Mouse (Mus musculus) forebrain, embryonic 11.5 days (tissue): ENCODE measurements around the gene Ddx60. TPM values are rescaled to one million over a fixed set of nuclear protein-coding genes. Genes with fewer than 3 reads are reported as not detected.

ENCODE experiments used
- ATAC-seq: fragments of 200-750 bp; cut with Nextera tagmentation; replicated peaks from 2 replicates; pipeline ENCODE4 v1.8.0; 2017; ENCODE audit warnings: moderate TSS enrichment; ENCODE audit not compliant: low FRiP score
- DNase-seq: peaks from one replicate; pipeline ENCODE4 v3.0.0-alpha.2; 2017; ENCODE audit warnings: low spot score
- H3K27ac ChIP-seq: fragments of 300-500 bp; sonication (generic); 2 replicates; pipeline ENCODE4 v1.5.1; 2014; ENCODE audit warnings: low read depth, low read length
- H3K27me3 ChIP-seq: fragments of 300-500 bp; sonication (generic); 2 replicates; pipeline ENCODE4 v1.6.1; 2014; ENCODE audit warnings: mild to moderate bottlenecking, low read length, mixed read lengths; ENCODE audit not compliant: control insufficient read depth, insufficient read depth
- H3K36me3 ChIP-seq: fragments of 300-500 bp; sonication (generic); 2 replicates; pipeline ENCODE4 v1.6.1; 2014; ENCODE audit warnings: mild to moderate bottlenecking, low read length, moderate library complexity, mixed read lengths; ENCODE audit not compliant: control insufficient read depth, insufficient read depth
- H3K4me1 ChIP-seq: fragments of 300-500 bp; sonication (generic); replicated peaks from 2 replicates; pipeline ENCODE4 v1.6.1; 2014; ENCODE audit warnings: low read length, mixed read lengths; ENCODE audit not compliant: control insufficient read depth, insufficient read depth
- H3K4me2 ChIP-seq: fragments of 300-500 bp; sonication (generic); 2 replicates; pipeline ENCODE4 v1.6.1; 2014; ENCODE audit warnings: low read depth, mild to moderate bottlenecking, low read length, moderate library complexity, mixed read lengths; ENCODE audit not compliant: severe bottlenecking
- H3K4me3 ChIP-seq: fragments of 300-500 bp; sonication (generic); 2 replicates; pipeline ENCODE4 v1.5.1; 2014; ENCODE audit warnings: low read depth, low read length
- H3K9ac ChIP-seq: fragments of 300-500 bp; sonication (generic); 2 replicates; pipeline ENCODE4 v1.6.1; 2014; ENCODE audit warnings: low read length
- H3K9me3 ChIP-seq: fragments of 300-500 bp; sonication (generic); 2 replicates; pipeline ENCODE4 v1.6.1; 2016; ENCODE audit warnings: low read length, mixed read lengths; ENCODE audit not compliant: control insufficient read depth
- WGBS: fragments of 180-500 bp; shearing (Covaris S2); extraction: QIAGEN DNeasy Blood & Tissue Kit; methylation state at CpG from one replicate; pipeline ENCODE4 v1.1.7; 2014; 5-methylcytosine and 5-hydroxymethylcytosine counted together
- polyA plus RNA-seq: library from polyadenylated mRNA; unstranded; fragments of >200 nt; fragmentation: Nextera tagmentation; extraction: Ambion mirVana; gene quantifications from 2 replicates; pipeline ENCODE4 v1.2.1, GENCODE M21; 2014

Ddx60 gene
- polyA plus RNA-seq, 1 experiment from 2014 or later, result 0.12 TPM

DNA sequence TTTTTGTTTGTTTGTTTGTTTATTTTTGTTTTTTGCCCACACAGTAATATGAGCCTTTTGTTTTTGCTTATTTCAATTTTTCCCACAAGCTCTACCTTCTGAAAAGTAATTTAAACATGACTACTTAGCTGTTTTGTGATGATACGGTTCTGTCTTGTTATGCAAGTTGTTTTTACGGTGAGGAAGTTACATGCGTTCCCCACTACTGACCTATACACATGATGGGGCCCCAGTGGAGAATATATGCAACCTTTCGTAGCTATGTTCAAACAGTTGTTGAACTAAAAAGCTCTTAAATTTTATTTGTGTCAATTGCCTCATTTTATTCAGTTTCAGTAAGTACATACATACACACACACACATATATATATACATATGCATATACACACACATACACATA is 86.7 kb downstream of the Ddx60 start:
- Histone ChIP-seq H3K4me3 (no peak overlapping the region), H3K9me3 (no peaks in the 10 kb centered on the region), H3K4me1 (no peaks in the 10 kb centered on the region), H3K27me3 (no peaks in the 10 kb centered on the region), H3K9ac (no peak overlapping the region), H3K4me2 (no peak overlapping the region), H3K27ac (no peak overlapping the region), H3K36me3 (no peaks in the 10 kb centered on the region)
- DNase-seq (no peak), ATAC-seq (no peak)
- WGBS, result 93% methylated on average over 4 of the region's 4 CpGs

DNA sequence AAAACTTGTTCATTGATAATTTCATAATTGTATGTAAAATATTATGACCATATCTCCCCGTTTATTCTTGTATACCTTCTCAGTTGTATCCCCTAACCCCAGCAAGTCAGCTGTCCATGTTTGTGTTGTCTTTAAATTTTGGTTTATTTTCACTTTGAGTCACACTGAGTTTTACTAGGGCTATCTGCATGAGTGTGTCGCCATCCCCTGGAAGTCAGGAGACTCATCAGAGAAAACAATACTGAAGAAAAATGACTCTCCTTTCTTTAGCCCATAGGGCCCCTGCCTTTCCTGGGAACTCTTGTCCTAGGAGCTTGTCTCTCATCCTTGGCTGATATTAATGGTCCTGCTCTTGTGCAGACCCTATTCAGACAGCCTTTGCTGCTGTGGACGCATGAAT is 106.5 kb downstream of the Ddx60 start:
- no peak for DNase-seq
- WGBS, result 80% methylated on average over 3 of the region's 3 CpGs
- no peaks in the 10 kb centered on the region for H3K27me3 ChIP-seq
- no peak overlapping the region for H3K9ac ChIP-seq
- no peaks in the 10 kb centered on the region for H3K36me3 ChIP-seq
- no peak for ATAC-seq
- no peak overlapping the region for H3K4me3 ChIP-seq
- no peak overlapping the region for H3K27ac ChIP-seq
- no peak overlapping the region for H3K4me2 ChIP-seq
- no peaks in the 10 kb centered on the region for H3K9me3 ChIP-seq
- no peaks in the 10 kb centered on the region for H3K4me1 ChIP-seq

DNA sequence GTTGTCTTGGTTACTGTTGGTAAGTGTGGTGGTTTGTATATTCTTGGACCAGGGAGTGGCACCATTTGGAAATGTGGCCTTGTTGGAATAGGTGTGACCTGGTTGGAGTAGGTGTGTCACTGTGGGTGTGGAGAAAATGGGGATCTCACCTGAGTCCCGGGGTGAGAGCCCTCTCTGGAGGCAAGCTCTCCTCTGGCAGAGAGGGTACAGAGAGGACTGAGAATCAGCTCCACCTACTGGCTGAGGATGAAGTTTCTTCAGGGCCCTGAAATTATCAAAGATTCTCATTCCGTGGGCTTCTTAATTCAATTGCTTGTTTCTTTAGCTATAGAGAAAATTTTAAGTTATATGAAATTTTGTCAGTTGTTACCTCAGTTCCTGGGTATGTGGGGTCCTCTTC is 118.9 kb downstream of the Ddx60 start:
- ATAC-seq (no peak), DNase-seq (no peak)
- Histone ChIP-seq H3K36me3 (no peaks in the 10 kb centered on the region), H3K27ac (no peak overlapping the region), H3K9ac (no peak overlapping the region), H3K9me3 (no peaks in the 10 kb centered on the region), H3K4me1 (no peaks in the 10 kb centered on the region), H3K27me3 (no peaks in the 10 kb centered on the region), H3K4me3 (no peak overlapping the region), H3K4me2 (no peak overlapping the region)
- WGBS, result 31% methylated on average over 2 of the region's 2 CpGs

DNA sequence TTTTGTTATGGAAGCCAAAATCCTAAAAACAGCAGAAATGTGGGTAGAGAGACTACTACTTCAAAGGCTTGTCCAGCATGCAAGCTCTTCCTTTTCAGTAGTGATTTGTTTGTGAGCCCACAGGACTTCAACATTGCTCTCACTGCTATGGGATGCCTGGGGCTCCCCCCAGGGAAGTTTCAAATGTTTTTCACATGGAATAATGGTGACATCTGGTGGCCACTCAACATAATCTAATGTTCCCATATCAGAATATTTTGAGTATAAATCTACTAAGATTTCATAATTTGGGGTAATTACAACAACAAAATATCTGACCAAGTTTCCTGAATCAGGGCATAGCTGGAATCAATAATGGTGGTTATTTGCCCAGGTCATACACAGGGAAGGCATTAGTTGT is 132.5 kb downstream of the Ddx60 start:
- Histone ChIP-seq H3K9ac (no peak overlapping the region), H3K4me1 (no peaks in the 10 kb centered on the region), H3K27ac (no peak overlapping the region), H3K36me3 (no peaks in the 10 kb centered on the region), H3K9me3 (no peaks in the 10 kb centered on the region), H3K4me2 (no peak overlapping the region), H3K4me3 (no peak overlapping the region), H3K27me3 (no peaks in the 10 kb centered on the region)
- DNase-seq (no peak), ATAC-seq (no peak)

- H3K27me3 ChIP-seq, result no peaks in the 10 kb centered on the region
- H3K4me2 ChIP-seq, result no peak overlapping the region
- ATAC-seq (no peak), DNase-seq (no peak)
- H3K4me3 ChIP-seq, result no peak overlapping the region
- H3K9ac ChIP-seq, result no peak overlapping the region
- no peaks in the 10 kb centered on the region for H3K9me3 ChIP-seq
- no peaks in the 10 kb centered on the region for H3K4me1 ChIP-seq
- H3K36me3 ChIP-seq, result no peaks in the 10 kb centered on the region
- H3K27ac ChIP-seq, result no peak overlapping the region
Observed at GRCm38 (mm10) chr8:62068305-62068704, 140.4 kb downstream of the Ddx60 start.

DNA sequence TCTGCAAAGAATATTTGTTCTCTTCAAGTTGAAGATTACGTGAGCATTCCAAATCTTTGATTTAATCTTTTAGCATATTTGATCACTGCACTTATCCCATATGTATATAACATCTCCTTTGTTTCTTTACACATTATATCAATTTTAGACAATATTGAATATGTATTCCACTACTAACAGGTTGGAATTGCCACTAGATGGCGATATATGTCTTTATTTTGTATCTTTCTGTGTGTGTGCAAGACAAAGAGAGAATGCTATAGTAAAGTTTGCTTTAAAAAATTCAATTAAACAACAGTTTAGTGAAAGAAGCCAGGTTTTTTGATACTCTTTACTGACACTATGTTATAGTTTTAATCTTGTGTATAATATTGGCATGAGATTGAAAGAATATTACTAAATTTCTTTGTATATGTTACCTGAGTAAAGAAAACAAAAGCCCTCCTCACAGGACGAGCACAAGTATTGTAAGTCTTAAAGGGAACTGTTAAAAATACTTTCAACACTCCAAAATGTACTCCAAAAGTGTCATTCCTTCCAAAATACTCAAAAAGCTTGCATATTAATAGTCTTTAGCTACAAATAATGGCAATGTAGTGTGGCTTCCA is 152.4 kb downstream of the Ddx60 start:
- H3K36me3 ChIP-seq, result no peaks in the 10 kb centered on the region
- no peak overlapping the region for H3K27ac ChIP-seq
- DNase-seq (no peak), ATAC-seq (peak; percentile 76)
- no peaks in the 10 kb centered on the region for H3K4me1 ChIP-seq
- no peak overlapping the region for H3K4me2 ChIP-seq
- no peak overlapping the region for H3K9ac ChIP-seq
- no peaks in the 10 kb centered on the region for H3K27me3 ChIP-seq
- H3K4me3 ChIP-seq, result no peak overlapping the region
- WGBS, result 48% methylated on average over 3 of the region's 3 CpGs
- H3K9me3 ChIP-seq, result no peaks in the 10 kb centered on the region

GRCm38 (mm10) chr8:62081804-62082203 is 153.9 kb downstream of the Ddx60 start:
- Histone ChIP-seq H3K4me3 (no peak overlapping the region), H3K4me2 (no peak overlapping the region), H3K36me3 (no peaks in the 10 kb centered on the region), H3K27ac (no peak overlapping the region), H3K9ac (no peak overlapping the region), H3K4me1 (no peaks in the 10 kb centered on the region), H3K27me3 (no peaks in the 10 kb centered on the region), H3K9me3 (no peaks in the 10 kb centered on the region)
- no peak for DNase-seq
- no peak for ATAC-seq
- WGBS, result 81% methylated on average over 2 of the region's 2 CpGs

Other genes starting within 250 kb of the Ddx60 start
- gene Palld, start 25.4 kb upstream of the Ddx60 start, polyA plus RNA-seq, result 49.4 and 56.7 TPM in 2 replicates
- not detected in 2 replicates for gene Anxa10, start 195.1 kb downstream of the Ddx60 start, polyA plus RNA-seq